Mouse (Mus musculus) common myeloid progenitor, adult 5-6 weeks (primary cell): ENCODE measurements around the gene Flg2. TPM values are rescaled to one million over a fixed set of nuclear protein-coding genes. Genes with fewer than 3 reads are reported as not detected.

Source experiments
- ATAC-seq: replicated peaks from 2 replicates; pipeline ENCODE4 v1.8.0; 2016; ENCODE audit warnings: low read depth, mild to moderate bottlenecking, moderate TSS enrichment, inconsistent platforms; ENCODE audit not compliant: poor library complexity, severe bottlenecking
- total RNA-seq: library from RNA; stranded (forward); fragments of 200-1000, 187-1606 nt; gene quantifications from 2 replicates; pipeline ENCODE4 v1.2.3, GENCODE M21; 2017

The Flg2 gene
- total RNA-seq, result not detected in 2 replicates

DNA sequence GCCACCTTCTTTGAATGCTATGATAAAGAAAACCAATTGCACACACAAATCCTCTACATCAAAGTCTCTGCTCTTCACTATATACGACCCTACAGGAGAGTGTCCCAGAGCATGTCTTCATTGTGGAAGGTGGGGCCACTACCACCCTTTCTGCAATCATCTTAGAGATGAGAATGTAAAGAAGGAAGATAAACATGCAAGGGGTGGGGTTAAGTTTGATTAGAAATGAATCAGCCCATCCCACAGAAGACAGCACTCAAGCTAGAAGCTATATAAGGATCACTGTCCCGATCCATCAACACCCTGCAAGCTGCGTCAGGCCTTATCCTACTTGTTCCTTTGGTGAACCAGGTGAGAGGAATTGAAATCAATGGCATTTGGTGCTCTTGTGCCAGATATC, at the start of gene Flg2:
Gene Flg2, plus strand, starts transcription at position 301 of the 400 bp plus-strand sequence.
- no peak for ATAC-seq

DNA sequence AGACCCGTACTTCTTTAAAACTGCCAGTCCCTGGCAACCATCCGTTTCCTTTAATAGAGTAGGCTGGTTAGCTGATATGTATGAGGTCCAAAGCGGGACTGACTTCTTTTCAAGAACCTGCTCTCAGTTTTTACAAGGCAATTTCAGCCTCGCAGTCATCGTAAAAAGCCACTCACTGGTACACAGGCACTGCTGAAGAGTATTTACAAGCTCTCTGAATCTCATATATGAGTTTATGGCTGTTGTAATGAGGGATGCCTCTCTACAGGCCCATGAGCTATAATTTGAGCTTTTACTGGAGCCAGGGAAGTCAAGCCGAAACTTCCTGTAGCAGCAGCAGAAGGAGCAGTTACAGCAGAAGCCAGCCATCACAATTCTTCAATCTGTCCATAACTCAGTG, 34.6 kb upstream of the Flg2 start:
- no peak for ATAC-seq

DNA sequence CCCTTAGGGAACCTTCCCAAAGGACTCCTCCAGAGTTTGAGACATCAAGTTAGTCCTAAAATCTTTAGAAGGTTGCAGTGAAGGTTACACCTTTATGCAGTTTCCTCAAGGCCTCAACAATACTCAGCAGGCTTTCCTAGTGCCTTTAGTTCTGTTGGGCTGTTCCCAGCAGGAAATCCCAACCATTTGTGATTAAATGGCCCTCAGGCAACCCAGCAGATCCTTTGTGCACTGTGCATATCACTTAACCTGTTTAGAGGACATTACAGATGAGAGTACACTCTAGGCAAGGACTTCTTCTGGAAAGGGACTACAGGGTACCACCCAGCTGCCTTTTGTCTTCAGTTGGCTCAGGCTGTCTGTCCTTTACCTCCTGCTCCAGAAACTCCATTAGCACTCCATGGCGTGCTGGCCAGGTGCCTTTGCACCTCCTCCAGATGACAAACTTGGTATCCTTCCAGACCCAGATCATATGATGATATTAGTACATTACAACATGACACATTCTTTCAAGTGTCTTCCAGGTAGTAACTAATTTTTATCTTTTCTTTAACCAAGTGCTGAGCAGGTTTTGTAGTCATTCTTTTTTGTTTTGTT, 34.0 kb upstream of the Flg2 start:
- ATAC-seq, result no peak

DNA sequence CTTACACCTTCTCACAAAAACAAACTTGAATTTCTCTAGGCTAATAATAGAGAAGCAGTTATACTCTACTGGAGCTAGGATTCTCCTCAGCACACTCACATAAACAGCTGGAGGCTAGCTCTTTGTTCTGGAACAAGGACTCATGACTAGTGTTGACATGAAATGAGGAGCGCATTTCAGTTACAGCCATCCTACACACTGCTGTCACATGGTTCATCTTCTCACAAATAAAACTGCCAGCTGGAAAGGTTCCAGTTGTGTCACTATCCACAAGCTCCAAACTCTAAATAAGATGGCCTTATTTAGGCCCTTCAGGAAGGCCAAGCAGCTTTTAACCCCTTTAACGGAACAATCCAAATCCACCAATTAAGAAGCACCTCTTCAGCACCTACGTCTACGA, 16.2 kb upstream of the Flg2 start:
- ATAC-seq, result no peak

DNA sequence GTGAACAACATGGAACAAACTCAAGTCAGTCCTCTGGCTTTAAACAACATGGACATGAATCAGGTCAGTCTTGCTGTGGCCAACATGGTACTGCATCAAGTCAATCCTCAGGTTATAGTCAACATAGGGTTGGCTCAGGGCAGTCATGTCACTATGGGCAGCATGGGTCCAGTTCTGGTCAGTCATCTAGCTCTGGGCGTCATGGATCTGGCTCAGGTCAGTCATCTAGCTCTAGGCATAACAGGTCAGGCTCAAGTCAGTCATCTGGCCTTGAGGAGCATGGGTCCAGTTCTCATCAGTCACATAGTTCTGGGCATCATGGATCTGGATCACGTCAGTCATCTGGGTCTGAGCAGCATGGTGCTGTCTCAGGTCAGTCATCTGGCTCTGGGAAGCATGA, 4.9 kb downstream of the Flg2 start:
- ATAC-seq, result no peak

DNA sequence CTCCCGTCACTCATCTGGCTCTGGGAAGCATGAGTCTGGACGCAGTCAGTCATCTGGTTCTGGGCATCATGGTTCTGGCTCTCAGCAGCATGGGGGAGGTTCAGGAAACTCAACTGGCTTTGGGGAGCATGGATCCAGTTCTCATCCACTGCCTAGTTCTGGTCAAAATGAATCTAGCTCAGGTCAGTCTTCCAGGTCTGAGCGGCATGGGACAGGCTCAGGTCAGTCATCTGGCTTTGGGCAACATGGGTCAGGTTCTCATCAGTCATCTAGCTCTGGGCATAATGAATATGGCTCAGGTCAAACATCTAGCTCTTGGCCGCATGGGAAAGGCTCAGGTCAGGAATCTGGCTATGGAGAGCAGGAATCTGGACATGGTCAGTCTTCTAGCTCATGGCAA, 5.4 kb downstream of the Flg2 start:
- no peak for ATAC-seq

Other genes with a start within 250 kb of the Flg2 start
- not detected in 2 replicates for gene Lce3d, start 239.9 kb upstream of the Flg2 start, total RNA-seq
- gene Lce3e, start 230.2 kb upstream of the Flg2 start, total RNA-seq, result not detected in 2 replicates
- not detected in 2 replicates for gene Lce3f, start 205.1 kb upstream of the Flg2 start, total RNA-seq
- not detected in 2 replicates for gene Crct1, start 181.6 kb upstream of the Flg2 start, total RNA-seq
- gene Lce1m, start 178.2 kb upstream of the Flg2 start, total RNA-seq, result not detected in 2 replicates
- not detected in 2 replicates for gene Gm4858, start 128.5 kb upstream of the Flg2 start, total RNA-seq
- gene Crnn, start 52.5 kb upstream of the Flg2 start, total RNA-seq, result not detected in 2 replicates
- not detected in 2 replicates for gene Flg, start 76.2 kb downstream of the Flg2 start, total RNA-seq
- not detected in 2 replicates for gene Hrnr, start 122.5 kb downstream of the Flg2 start, total RNA-seq
- gene Rptn, start 196.4 kb downstream of the Flg2 start, total RNA-seq, result not detected in 2 replicates
- 0.19 TPM in 1 of 2 replicates, not detected in the other for gene Tchh, start 245.1 kb downstream of the Flg2 start, total RNA-seq